29 mouse cellular contexts compared by ENCODE assay signal in the genomic region with DNA sequence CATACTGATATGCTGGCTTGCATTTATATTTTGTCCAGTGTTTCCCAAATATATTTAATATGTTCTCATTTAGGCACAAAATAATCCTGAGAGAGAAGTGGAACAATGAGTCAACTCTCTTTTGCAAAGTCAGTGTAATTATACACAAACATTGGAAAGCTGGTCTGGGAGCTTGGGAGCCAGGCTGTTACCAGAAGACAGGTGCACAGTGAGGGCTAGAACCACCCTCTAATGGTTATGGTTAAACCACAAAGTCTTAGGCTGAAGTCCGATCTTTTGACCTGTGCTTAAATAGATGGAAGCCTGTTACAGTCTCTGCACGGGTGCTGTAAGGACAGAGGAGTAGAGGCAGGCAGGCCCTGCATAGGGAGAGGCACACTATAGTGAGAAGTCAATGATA.
"Had no signal": no experiment of that assay in that cellular context is flagged by ENCODE, and none has a peak within 500 bp of the region (broad histone marks: within the 10 kb centered on the region; RNA-seq: fewer than 3 reads in every experiment).

No protein-coding gene starts in this region.

- H3K4me3 ChIP-seq: limb, embryonic 10.5 days; limb, embryonic 12.5 days; limb, embryonic 13.5 days; limb, embryonic 15.5 days; liver, embryonic 12.5 days; liver, embryonic 13.5 days; liver, embryonic 15.5 days; lung, embryonic 15.5 days; megakaryocyte, embryonic 14.5 days; midbrain, embryonic 10.5 days; midbrain, embryonic 12.5 days; midbrain, embryonic 13.5 days; midbrain, embryonic 15.5 days; neural tube, embryonic 12.5 days had no signal

- H3K36me3 ChIP-seq: limb, embryonic 10.5 days; limb, embryonic 12.5 days; limb, embryonic 13.5 days; limb, embryonic 15.5 days; liver, embryonic 12.5 days; liver, embryonic 13.5 days; liver, embryonic 15.5 days; lung, embryonic 15.5 days; midbrain, embryonic 10.5 days; midbrain, embryonic 12.5 days; midbrain, embryonic 13.5 days; midbrain, embryonic 15.5 days; neural tube, embryonic 12.5 days had no signal

- DNase-seq: left cerebral cortex, postnatal 4 days; liver; liver, embryonic 13.5 days; liver, postnatal 0 days; lung, adult 18-20 months; lung, adult 2 months; lung, postnatal 10 days; lung, postnatal 14 days; lung, postnatal 36 days; lung, postnatal 4 days; midbrain, embryonic 14.5 days had no signal

- H3K4me2 ChIP-seq: limb, embryonic 12.5 days; limb, embryonic 13.5 days; limb, embryonic 15.5 days; liver, embryonic 11.5 days; liver, embryonic 12.5 days; liver, embryonic 13.5 days; liver, embryonic 15.5 days; lung, embryonic 14.5 days; lung, embryonic 15.5 days; midbrain, embryonic 11.5 days; midbrain, embryonic 12.5 days; midbrain, embryonic 13.5 days; midbrain, embryonic 15.5 days; neural tube, embryonic 12.5 days had no signal

- ATAC-seq: liver, embryonic 12.5 days; liver, postnatal 0 days; lung, postnatal 0 days; midbrain, embryonic 13.5 days; midbrain, embryonic 15.5 days; midbrain, embryonic 16.5 days had no signal

- H3K27me3 ChIP-seq: limb, embryonic 12.5 days; limb, embryonic 13.5 days; limb, embryonic 15.5 days; liver, embryonic 12.5 days; liver, embryonic 13.5 days; liver, embryonic 15.5 days; lung, embryonic 15.5 days; megakaryocyte, embryonic 14.5 days; midbrain, embryonic 12.5 days; midbrain, embryonic 13.5 days; midbrain, embryonic 15.5 days; neural tube, embryonic 12.5 days had no signal
